Mouse (Mus musculus) olfactory bulb, adult 2 months (tissue): ENCODE data around the gene Fbxl7. TPM values are rescaled to one million over a fixed set of nuclear protein-coding genes. Genes with fewer than 3 reads are reported as not detected.

Experiments used
- H3K27ac ChIP-seq: fragments of 200-500 bp; 2 replicates; pipeline ENCODE4 v1.5.1; 2012; ENCODE audit warnings: low read depth, low read length; ENCODE audit not compliant: insufficient read depth
- H3K4me1 ChIP-seq: fragments of 200-500 bp; 2 replicates; pipeline ENCODE4 v1.6.1; 2012; ENCODE audit warnings: low read length; ENCODE audit not compliant: control insufficient read depth, insufficient read depth
- H3K4me3 ChIP-seq: fragments of 200-500 bp; 2 replicates; pipeline ENCODE4 v1.5.1; 2012; ENCODE audit warnings: mild to moderate bottlenecking, low read depth, low read length, moderate library complexity; ENCODE audit not compliant: insufficient read depth
- CTCF ChIP-seq: fragments of 200-500 bp; IDR thresholded peaks from 2 replicates; pipeline ENCODE4 v1.5.1; 2012; ENCODE audit warnings: low read depth, mild to moderate bottlenecking, low read length, moderate library complexity; ENCODE audit not compliant: insufficient read depth
- POLR2A ChIP-seq: fragments of 200-500 bp; IDR thresholded peaks from 2 replicates; pipeline ENCODE4 v1.6.1; 2012; ENCODE audit warnings: mild to moderate bottlenecking, low read depth, low read length, moderate library complexity; ENCODE audit not compliant: insufficient read depth
- WGBS: fragments of 180-500 bp; shearing (Covaris S2); methylation state at CpG from one replicate; pipeline ENCODE4 v1.1.7; 2018; 5-methylcytosine and 5-hydroxymethylcytosine counted together
- polyA plus RNA-seq: library from polyadenylated mRNA; stranded (reverse); fragments of >200 nt; gene quantifications from 2 replicates; pipeline ENCODE4 v1.2.4, GENCODE M21; 2012; ENCODE audit warnings: low replicate concordance; ENCODE audit not compliant: missing spikeins, insufficient read depth, insufficient read length

The Fbxl7 gene
- not detected in 2 replicates for polyA plus RNA-seq

GRCm38 (mm10) chr15:26895251-26895711 lies at the start of gene Fbxl7:
Fbxl7 (minus strand) TSS chr15:26895580.
- Histone ChIP-seq H3K27ac (no peak within 1 kb of the TSS), H3K4me3 (peak within 1 kb of the TSS; percentile 70), H3K4me1 (peaks cover 12% of the 10 kb centered on the region; the same call in 1 of the 2 replicates)
- WGBS = under 1% methylated on average over 58 of the region's 58 CpGs
- TF ChIP-seq POLR2A (no peak), CTCF (no peak)

GRCm38 (mm10) chr15:26922026-26922425 lies 26.6 kb upstream of the Fbxl7 start:
- TF ChIP-seq CTCF (no peak), POLR2A (no peak)
- no peak overlapping the region for H3K4me3 ChIP-seq
- H3K27ac ChIP-seq = no peak overlapping the region
- H3K4me1 ChIP-seq = no peaks in the 10 kb centered on the region
- 74% methylated on average over 2 of the region's 2 CpGs for WGBS

GRCm38 (mm10) chr15:26913427-26913826 lies 18.0 kb upstream of the Fbxl7 start:
- Histone ChIP-seq H3K4me3 (no peak overlapping the region), H3K27ac (no peak overlapping the region), H3K4me1 (no peaks in the 10 kb centered on the region)
- TF ChIP-seq POLR2A = no peak
- TF ChIP-seq CTCF = no peak

- Histone ChIP-seq H3K27ac (no peak overlapping the region), H3K4me1 (peaks cover 12% of the 10 kb centered on the region; the same call in 1 of the 2 replicates), H3K4me3 (peak overlapping the region; percentile 70)
- TF ChIP-seq POLR2A (no peak), CTCF (no peak)
- WGBS = under 1% methylated on average over 14 of the region's 14 CpGs
Measured at GRCm38 (mm10) chr15:26895761-26896160, 381 bp upstream of the Fbxl7 start.

- TF ChIP-seq POLR2A = no peak
- no peak for TF ChIP-seq CTCF
- peaks cover 12% of the 10 kb centered on the region; the same call in 1 of the 2 replicates for H3K4me1 ChIP-seq
- H3K4me3 ChIP-seq = peak overlapping the region; percentile 70
- WGBS = under 1% methylated on average over 28 of the region's 28 CpGs
- H3K27ac ChIP-seq = no peak overlapping the region
Measured at GRCm38 (mm10) chr15:26894801-26895229, 565 bp downstream of the Fbxl7 start.

GRCm38 (mm10) chr15:26894031-26894655 lies 1.2 kb downstream of the Fbxl7 start:
- Histone ChIP-seq H3K4me3 (0 out of 2 replicates have a peak overlapping the region, but pooled peaks have one; percentile 70), H3K27ac (no peak overlapping the region), H3K4me1 (peaks cover 12% of the 10 kb centered on the region; the same call in 1 of the 2 replicates)
- TF ChIP-seq CTCF (no peak), POLR2A (no peak)
- 7% methylated on average over 12 of the region's 12 CpGs for WGBS

GRCm38 (mm10) chr15:26893136-26893535 lies 2.2 kb downstream of the Fbxl7 start:
- Histone ChIP-seq H3K27ac (no peak overlapping the region), H3K4me3 (no peak overlapping the region), H3K4me1 (peaks cover 12% of the 10 kb centered on the region; the same call in 1 of the 2 replicates)
- TF ChIP-seq POLR2A (no peak), CTCF (no peak)
- WGBS = 68% methylated on average over 4 of the region's 4 CpGs

- 70% methylated on average over 5 of the region's 5 CpGs for WGBS
- TF ChIP-seq CTCF (no peak), POLR2A (no peak)
Measured at GRCm38 (mm10) chr15:26889971-26890370, 5.4 kb downstream of the Fbxl7 start.

GRCm38 (mm10) chr15:26888170-26888569 lies 7.2 kb downstream of the Fbxl7 start:
- no peak overlapping the region for H3K4me3 ChIP-seq
- WGBS = 82% methylated on average over 10 of the region's 10 CpGs
- TF ChIP-seq CTCF = no peak
- TF ChIP-seq POLR2A = no peak
- no peak overlapping the region for H3K27ac ChIP-seq
- H3K4me1 ChIP-seq = no peaks in the 10 kb centered on the region

More at GRCm38 (mm10) chr15:26889971-26890370, 5.4 kb downstream of the Fbxl7 start:
- Histone ChIP-seq H3K4me3 (no peak overlapping the region), H3K4me1 (peaks cover 7% of the 10 kb centered on the region; the same call in 1 of the 2 replicates), H3K27ac (no peak overlapping the region)
